Mouse (Mus musculus): ENCODE results near the gene Rsl24d1. TPM values are rescaled to one million over a fixed set of nuclear protein-coding genes. Genes with fewer than 3 reads are reported as not detected.

Gene Rsl24d1
- total RNA-seq, 4 experiments from 2014 or later, result 55.8 to 64.9 (median 60.1) TPM

Other genes with a start within 250 kb of the Rsl24d1 start
- 10 to 100 TPM; 26.3 to 31.3 (median 28.8) TPM for gene Pygo1, start 187.8 kb upstream of the Rsl24d1 start, total RNA-seq (2022)
- gene Dyx1c1, start 154.6 kb upstream of the Rsl24d1 start, total RNA-seq (2022), result 1 to 10 TPM; 1.5 to 3.1 (median 2.7) TPM
- not detected for gene Gm44503, start 154.6 kb upstream of the Rsl24d1 start, total RNA-seq (2022)
- 10 to 100 TPM in 3 of 4 experiments, 1 to 10 TPM in 1; 9.2 to 15.1 (median 13.6) TPM for gene Ccpg1os, start 128.0 kb upstream of the Rsl24d1 start, total RNA-seq (2022)
- gene Ccpg1, start 128.0 kb upstream of the Rsl24d1 start, total RNA-seq (2022), result 100 to 1,000 TPM; 130 to 173 (median 150) TPM
- gene Pigb, start 73.0 kb upstream of the Rsl24d1 start, total RNA-seq (2022), result 10 to 100 TPM; 15.5 to 19.3 (median 17.3) TPM
- gene Rab27a, start 68.6 kb upstream of the Rsl24d1 start, total RNA-seq (2022), result 10 to 100 TPM; 17.1 to 18.2 (median 17.9) TPM
- 1 to 10 TPM; 3.0 to 5.4 (median 4.5) TPM for gene Khdc3, start 11.6 kb upstream of the Rsl24d1 start, total RNA-seq (2022)
- gene Gm20509, start 11.0 kb upstream of the Rsl24d1 start, total RNA-seq (2022), result 1 to 10 TPM; 1.0 to 4.3 (median 1.3) TPM